ENCODE assay signal across 15 mouse cellular contexts in the genomic region with DNA sequence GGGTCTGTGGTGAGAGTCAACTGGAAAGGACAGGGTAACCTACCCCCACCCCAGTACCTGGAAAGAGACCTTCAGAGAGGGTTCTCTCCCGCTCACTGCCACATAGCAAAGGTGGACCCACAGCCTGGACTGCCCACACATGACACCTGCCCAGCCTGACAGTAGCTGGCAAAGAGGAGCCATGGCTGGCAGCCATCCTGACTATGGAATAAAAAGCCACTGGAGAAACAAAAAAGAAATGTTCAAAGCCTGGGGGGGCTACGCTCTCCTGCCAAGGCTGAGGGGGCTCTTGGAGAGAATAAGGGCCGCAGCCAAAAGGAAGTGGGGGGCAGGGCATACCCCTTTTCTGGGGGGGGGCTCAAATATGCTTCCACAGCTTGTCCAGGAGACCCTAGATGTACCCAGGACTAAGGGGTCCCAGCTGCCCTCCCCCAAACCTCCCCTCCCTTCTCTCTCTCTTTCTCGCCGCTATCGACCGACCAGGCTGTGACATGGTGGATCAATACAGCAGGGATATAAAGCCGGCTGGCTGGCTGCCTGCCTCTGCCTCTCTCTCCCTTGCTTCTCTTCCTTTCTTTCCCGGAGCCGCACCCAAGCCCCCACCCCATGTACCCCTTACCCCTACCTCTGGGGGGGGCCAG. TPM values are rescaled to one million over a fixed set of nuclear protein-coding genes. Genes with fewer than 3 reads are reported as not detected.
DNase-seq lines count a peak whose midpoint lies in the region; ATAC-seq and TF ChIP-seq lines count a peak whose summit lies in the region.
"Had no signal": no experiment of that assay in that cellular context is flagged by ENCODE, and none has a peak within 500 bp of the region (broad histone marks: within the 10 kb centered on the region; RNA-seq: fewer than 3 reads in every experiment).

No protein-coding gene starts in this region.

- no peaks in the 10 kb centered on the region for H3K36me3 ChIP-seq in hindbrain, embryonic 12.5 days
- H3K36me3 ChIP-seq in midbrain, embryonic 15.5 days (replicated peaks): no peaks in the 10 kb centered on the region
- H3K36me3 ChIP-seq: embryonic facial prominence, embryonic 15.5 days; liver, embryonic 13.5 days had no signal

- intact Hi-C loops in gastrocnemius, postnatal 14 days (cut with DNase I; ENCODE audit: low total_unique reads): no loop called here

- peak overlapping the region; percentile 20; the same call in 1 of the 2 replicates for H3K27ac ChIP-seq in layer of hippocampus, adult 2 months
- peak overlapping the region; percentile 86 for H3K27ac ChIP-seq in hindbrain, embryonic 12.5 days
- H3K27ac ChIP-seq in midbrain, embryonic 15.5 days: peak overlapping the region; percentile 89
- H3K27ac ChIP-seq: embryonic facial prominence, embryonic 15.5 days; gastrocnemius, adult 2 months; liver, embryonic 13.5 days had no signal

- WGBS in hindbrain, embryonic 12.5 days: 24% methylated on average over 10 of the region's 10 CpGs
- 14% methylated on average over 10 of the region's 10 CpGs for WGBS in midbrain, embryonic 15.5 days

- 0 out of 2 replicates have a peak, but pooled peaks have one; percentile 3 for ATAC-seq in hindbrain, embryonic 12.5 days (ENCODE audit: low FRiP score)
- peak; percentile 25 for ATAC-seq in midbrain, embryonic 15.5 days (replicated peaks)
- ATAC-seq: Patski had no signal

- H3K9me3 ChIP-seq in hindbrain, embryonic 12.5 days (replicated peaks): no peaks in the 10 kb centered on the region
- no peaks in the 10 kb centered on the region for H3K9me3 ChIP-seq in midbrain, embryonic 15.5 days
- H3K9me3 ChIP-seq: embryonic facial prominence, embryonic 15.5 days; liver, embryonic 13.5 days had no signal

- DNase-seq in layer of hippocampus, adult 2 months (ENCODE audit: low spot score in 2 of 2): no peak
- no peak for DNase-seq in layer of hippocampus, postnatal 25 days (ENCODE audit: extremely low spot score in 1 of 2, low spot score in 1 of 2)
- DNase-seq in cerebellum, postnatal 14 days: peak; percentile 81 to 88
- no peak for DNase-seq in gastrocnemius, postnatal 14 days
- no peak for DNase-seq in adrenal gland, postnatal 36 days
- no peak for DNase-seq in kidney, postnatal 10 days
- DNase-seq: adrenal gland, postnatal 14 days; gastrocnemius, adult 2 months; heart, postnatal 10 days; kidney, postnatal 25 days; liver, embryonic 13.5 days had no signal

- H3K4me3 ChIP-seq in layer of hippocampus, adult 2 months: no peak overlapping the region
- peak overlapping the region; percentile 20 for H3K4me3 ChIP-seq in hindbrain, embryonic 12.5 days
- H3K4me3 ChIP-seq in midbrain, embryonic 15.5 days: peak overlapping the region; percentile 15
- H3K4me3 ChIP-seq: embryonic facial prominence, embryonic 15.5 days; gastrocnemius, adult 2 months; liver, embryonic 13.5 days had no signal

- peaks cover 75% of the 10 kb centered on the region for H3K4me1 ChIP-seq in hindbrain, embryonic 12.5 days
- peaks cover 68% of the 10 kb centered on the region for H3K4me1 ChIP-seq in midbrain, embryonic 15.5 days

- peak overlapping the region; percentile 43 for H3K4me2 ChIP-seq in hindbrain, embryonic 12.5 days (replicated peaks)
- peak overlapping the region; percentile 39 for H3K4me2 ChIP-seq in midbrain, embryonic 15.5 days
- H3K4me2 ChIP-seq: embryonic facial prominence, embryonic 15.5 days; liver, embryonic 13.5 days had no signal

- no peak for TF ChIP-seq CTCF in layer of hippocampus, adult 2 months (conservative IDR thresholded peaks at IDR 0.05)

- H3K9ac ChIP-seq in hindbrain, embryonic 12.5 days: peak overlapping the region; percentile 50
- H3K9ac ChIP-seq in midbrain, embryonic 15.5 days: peak overlapping the region; percentile 27; the same call in 1 of the 2 replicates
- H3K9ac ChIP-seq: embryonic facial prominence, embryonic 15.5 days; liver, embryonic 13.5 days had no signal

- H3K27me3 ChIP-seq in hindbrain, embryonic 12.5 days: peaks cover 23% of the 10 kb centered on the region
- H3K27me3 ChIP-seq in midbrain, embryonic 15.5 days (replicated peaks): no peaks in the 10 kb centered on the region

RNA-seq across cellular contexts. Expression of a gene that starts 27.5 kb away (rescaled TPM):
- total RNA-seq in layer of hippocampus, adult 2 months (2021): 1 to 10 TPM; 8.2 to 8.5 TPM
- 10 to 100 TPM in 1 of 2 experiments, 1 to 10 TPM in 1; 7.1 to 11.8 TPM for total RNA-seq in layer of hippocampus, postnatal 25 days (2021)
- polyA plus RNA-seq in hindbrain, embryonic 12.5 days (2016; fragmentation: Nextera tagmentation; extraction: Ambion mirVana): 38.6 and 40.3 TPM in 2 replicates
- 45.5 and 59.1 TPM in 2 replicates for polyA plus RNA-seq in midbrain, embryonic 15.5 days (2015; fragmentation: Nextera tagmentation; extraction: Ambion mirVana)
- under 1 TPM; 0.13 to 0.35 TPM for total RNA-seq in gastrocnemius, postnatal 14 days (2021)
- 1 to 10 TPM in 1 of 2 experiments, under 1 TPM in 1; 0.86 to 1.3 TPM for total RNA-seq in adrenal gland, postnatal 36 days (2021)

Comparison
In these comparisons a context has a peak if more than half of its experiments do, and no peak if none do; other contexts are left out.
1. DNase-seq: peak in cerebellum, postnatal 14 days (2 of 2); none in layer of hippocampus, adult 2 months (0 of 2), layer of hippocampus, postnatal 25 days (0 of 2), gastrocnemius, postnatal 14 days (single experiment), adrenal gland, postnatal 36 days (0 of 2) and kidney, postnatal 10 days (single experiment).
2. H3K27ac ChIP-seq: peak in every context shown above with its lines; median percentile 89 in midbrain, embryonic 15.5 days; 86 in hindbrain, embryonic 12.5 days; 20 in layer of hippocampus, adult 2 months.